Mouse (Mus musculus) liver, postnatal 0 days (tissue): ENCODE results near the gene Mc3r. TPM values are rescaled to one million over a fixed set of nuclear protein-coding genes. Genes with fewer than 3 reads are reported as not detected.

Experiments used
- ATAC-seq: fragments of 200-750 bp; cut with Nextera tagmentation; 2 replicates; pipeline ENCODE4 v1.8.0; 2017; ENCODE audit warnings: mild to moderate bottlenecking, moderate library complexity
- DNase-seq: peaks from one replicate; pipeline ENCODE4 v3.0.0-alpha.2; 2016
- H3K27ac ChIP-seq: fragments of 300-500 bp; sonication (generic); 2 replicates; pipeline ENCODE4 v1.5.1; 2014; ENCODE audit warnings: antibody characterized with exemption, moderate library complexity, mild to moderate bottlenecking, low read depth
- H3K27me3 ChIP-seq: fragments of 300-500 bp; sonication (generic); 2 replicates; pipeline ENCODE4 v1.6.1; 2014; ENCODE audit warnings: low read length, control low read depth, mixed read lengths; ENCODE audit not compliant: insufficient read depth
- H3K36me3 ChIP-seq: fragments of 300-500 bp; sonication (generic); replicated peaks from 2 replicates; pipeline ENCODE4 v1.6.1; 2014; ENCODE audit warnings: mild to moderate bottlenecking, control low read depth, low read length, moderate library complexity, mixed read lengths; ENCODE audit not compliant: insufficient read depth
- H3K4me1 ChIP-seq: fragments of 300-500 bp; sonication (generic); 2 replicates; pipeline ENCODE4 v1.6.1; 2014; ENCODE audit warnings: antibody characterized with exemption, mild to moderate bottlenecking, control low read depth; ENCODE audit not compliant: insufficient read depth
- H3K4me2 ChIP-seq: fragments of 300-500 bp; sonication (generic); 2 replicates; pipeline ENCODE4 v1.6.1; 2014; ENCODE audit warnings: low read depth, mild to moderate bottlenecking, low read length, moderate library complexity, mixed read lengths
- H3K4me3 ChIP-seq: fragments of 300-500 bp; sonication (generic); 2 replicates; pipeline ENCODE4 v1.5.1; 2014; ENCODE audit warnings: low read depth, low read length
- H3K9ac ChIP-seq: fragments of 300-500 bp; sonication (generic); replicated peaks from 2 replicates; pipeline ENCODE4 v1.6.1; 2014; ENCODE audit warnings: mild to moderate bottlenecking, moderate library complexity
- H3K9me3 ChIP-seq: fragments of 300-500 bp; sonication (generic); 2 replicates; pipeline ENCODE4 v1.6.1; 2016; ENCODE audit warnings: mild to moderate bottlenecking, control low read depth, low read length, mixed read lengths
- CTCF ChIP-seq: sonication (generic); IDR thresholded peaks from 2 replicates; pipeline ENCODE4 v1.5.1; 2016; ENCODE audit warnings: antibody characterized with exemption, low read depth
- EP300 ChIP-seq: IDR thresholded peaks from 2 replicates; pipeline ENCODE4 v1.6.1; 2016; ENCODE audit warnings: antibody characterized with exemption, low read depth, mild to moderate bottlenecking
- WGBS: fragments of 180-500 bp; shearing (Covaris S2); extraction: QIAGEN DNeasy Blood & Tissue Kit; methylation state at CpG from one replicate; pipeline ENCODE4 v1.1.7; 2014; ENCODE audit not compliant: insufficient replicate concordance; 5-methylcytosine and 5-hydroxymethylcytosine counted together
- polyA plus RNA-seq: library from polyadenylated mRNA; unstranded; fragments of >200 nt; fragmentation: Nextera tagmentation; extraction: Ambion mirVana; gene quantifications from 2 replicates; pipeline ENCODE4 v1.2.1, GENCODE M21; 2015

The Mc3r gene
- polyA plus RNA-seq, 1 experiment from 2014 or later, result not detected

- DNase-seq (no peak), ATAC-seq (no peak)
- Histone ChIP-seq H3K4me2 (no peak overlapping the region), H3K4me1 (no peaks in the 10 kb centered on the region), H3K9me3 (0 out of 2 replicates have a peak, but pooled peaks cover 2% of the 10 kb centered on the region), H3K27me3 (no peaks in the 10 kb centered on the region; the same call in 1 of the 2 replicates), H3K4me3 (no peak overlapping the region), H3K27ac (no peak overlapping the region), H3K9ac (no peak overlapping the region), H3K36me3 (no peaks in the 10 kb centered on the region)
- WGBS, result 74% methylated on average over 8 of the region's 8 CpGs
- no peak for TF ChIP-seq EP300
- TF ChIP-seq CTCF, result no peak
Measured at GRCm38 (mm10) chr2:172223451-172224200, 24.7 kb upstream of the Mc3r start.

GRCm38 (mm10) chr2:172226945-172227344 lies 21.3 kb upstream of the Mc3r start:
- WGBS, result 33% methylated on average over 7 of the region's 7 CpGs
- Histone ChIP-seq H3K4me2 (no peak overlapping the region), H3K4me3 (no peak overlapping the region), H3K27ac (no peak overlapping the region), H3K9me3 (0 out of 2 replicates have a peak, but pooled peaks cover 2% of the 10 kb centered on the region), H3K9ac (no peak overlapping the region), H3K36me3 (no peaks in the 10 kb centered on the region), H3K27me3 (no peaks in the 10 kb centered on the region; the same call in 1 of the 2 replicates), H3K4me1 (no peaks in the 10 kb centered on the region)
- ATAC-seq, result no peak
- TF ChIP-seq EP300, result no peak
- peak; percentile 64 for TF ChIP-seq CTCF
- DNase-seq, result no peak

- WGBS, result 90% methylated on average over 3 of the region's 3 CpGs
Measured at GRCm38 (mm10) chr2:172227808-172228207, 20.5 kb upstream of the Mc3r start.

GRCm38 (mm10) chr2:172229190-172229589 lies 19.1 kb upstream of the Mc3r start:
- ATAC-seq (no peak), DNase-seq (no peak)
- no peak overlapping the region for H3K27ac ChIP-seq
- no peak overlapping the region for H3K9ac ChIP-seq
- 0 out of 2 replicates have a peak, but pooled peaks cover 2% of the 10 kb centered on the region for H3K9me3 ChIP-seq
- no peak overlapping the region for H3K4me3 ChIP-seq
- no peaks in the 10 kb centered on the region for H3K36me3 ChIP-seq
- 33% methylated on average over 3 of the region's 3 CpGs for WGBS
- TF ChIP-seq CTCF (no peak), EP300 (no peak)
- no peaks in the 10 kb centered on the region for H3K27me3 ChIP-seq
- no peak overlapping the region for H3K4me2 ChIP-seq
- no peaks in the 10 kb centered on the region for H3K4me1 ChIP-seq

More at GRCm38 (mm10) chr2:172227808-172228207, 20.5 kb upstream of the Mc3r start:
- H3K27me3 ChIP-seq, result no peaks in the 10 kb centered on the region; the same call in 1 of the 2 replicates
- no peak for ATAC-seq
- H3K4me1 ChIP-seq, result no peaks in the 10 kb centered on the region
- no peak overlapping the region for H3K4me3 ChIP-seq
- no peaks in the 10 kb centered on the region for H3K36me3 ChIP-seq
- H3K27ac ChIP-seq, result no peak overlapping the region
- no peak for DNase-seq
- H3K4me2 ChIP-seq, result no peak overlapping the region
- TF ChIP-seq CTCF (peak; percentile 57), EP300 (no peak)
- no peak overlapping the region for H3K9ac ChIP-seq
- H3K9me3 ChIP-seq, result 0 out of 2 replicates have a peak, but pooled peaks cover 2% of the 10 kb centered on the region

- no peak for TF ChIP-seq CTCF
- TF ChIP-seq EP300, result no peak
- WGBS, result 49% methylated on average over 4 of the region's 4 CpGs
- Histone ChIP-seq H3K27me3 (no peaks in the 10 kb centered on the region), H3K4me1 (no peaks in the 10 kb centered on the region), H3K9ac (no peak overlapping the region), H3K4me2 (no peak overlapping the region), H3K36me3 (no peaks in the 10 kb centered on the region), H3K27ac (no peak overlapping the region), H3K9me3 (0 out of 2 replicates have a peak, but pooled peaks cover 2% of the 10 kb centered on the region), H3K4me3 (no peak overlapping the region)
- ATAC-seq (no peak), DNase-seq (no peak)
Measured at GRCm38 (mm10) chr2:172230126-172230525, 18.2 kb upstream of the Mc3r start.

GRCm38 (mm10) chr2:172238220-172238619 lies 10.1 kb upstream of the Mc3r start:
- Histone ChIP-seq H3K9me3 (no peaks in the 10 kb centered on the region), H3K27me3 (no peaks in the 10 kb centered on the region), H3K9ac (no peak overlapping the region), H3K4me1 (no peaks in the 10 kb centered on the region), H3K4me2 (no peak overlapping the region), H3K4me3 (no peak overlapping the region), H3K36me3 (no peaks in the 10 kb centered on the region), H3K27ac (no peak overlapping the region)
- ATAC-seq, result no peak
- 77% methylated on average over 5 of the region's 5 CpGs for WGBS
- TF ChIP-seq EP300 (no peak), CTCF (no peak)
- DNase-seq, result no peak
